Mouse (Mus musculus) Patski (cell line): Measurements from ENCODE around the gene Dpm3. TPM values are rescaled to one million over a fixed set of nuclear protein-coding genes. Genes with fewer than 3 reads are reported as not detected.
A peak's percentile ranks its signal among the peaks of the same experiment; 100 is the strongest.

Source experiments
- ATAC-seq: fragments of 100-300 bp; one replicate; pipeline ENCODE4 v1.8.0; 2021
- CTCF ChIA-PET: fragments of 350-600 bp; sonication (Branson Sonifier 250); formaldehyde crosslinking; loops from one replicate; lab custom pipeline; 2022; ENCODE audit warnings: inconsistent platforms; lab: Charles Lee
- POLR2A ChIA-PET: fragments of 350-600 bp; sonication (Branson Sonifier 250); formaldehyde crosslinking; loops from one replicate; lab custom pipeline; 2022; ENCODE audit warnings: antibody characterized with exemption, inconsistent platforms; lab: Charles Lee
- DNase-seq: peaks from one replicate; pipeline ENCODE4 v3.0.0-alpha.2; 2011; ENCODE audit warnings: low read depth, low spot score
- H3K27me3 ChIP-seq: fragments of 371-371 bp; one replicate; pipeline ENCODE4 v1.5.1; 2021
- CTCF ChIP-seq: fragments of 100-300 bp; IDR thresholded peaks from one replicate; pipeline ENCODE4 v1.5.1; 2021
- in situ Hi-C: fragments of 300-500 bp; cut with MboI; formaldehyde crosslinking; loops from 3 replicates; pipeline ENCODE4 v1.11.1; 2018; ENCODE audit warnings: low pct_unique_long_range_greater_than_20kb, mixed read lengths
- polyA plus RNA-seq: library from polyadenylated mRNA; unstranded; gene quantifications from one replicate; pipeline ENCODE4 v1.2.3, GENCODE M21; 2021

Gene Dpm3
- polyA plus RNA-seq, 1 experiment from 2014 or later, result 104 TPM

- no peak for DNase-seq
- no peak for ATAC-seq
- in situ Hi-C loops, result no loop called here
- TF ChIP-seq CTCF, result no peak
- no peaks in the 10 kb centered on the region for H3K27me3 ChIP-seq
- CTCF ChIA-PET, result interaction anchor here (1.0 to 5.3 kb wide), 13 partner anchors 9 to 59 kb away, joined by 3 to 51 read pairs (median 9); partner anchors contain the start of genes Efna1 and Slc50a1
- POLR2A ChIA-PET, result interaction anchor here (0.6 to 5.8 kb wide), 6 partner anchors 8 to 43 kb away, joined by 3 to 39 read pairs (median 6); partner anchors contain the start of genes Efna1, Muc1 and Slc50a1
These were observed 15.5 kb upstream of the Dpm3 start for GRCm38 (mm10) chr3:89243609-89244008.

DNA sequence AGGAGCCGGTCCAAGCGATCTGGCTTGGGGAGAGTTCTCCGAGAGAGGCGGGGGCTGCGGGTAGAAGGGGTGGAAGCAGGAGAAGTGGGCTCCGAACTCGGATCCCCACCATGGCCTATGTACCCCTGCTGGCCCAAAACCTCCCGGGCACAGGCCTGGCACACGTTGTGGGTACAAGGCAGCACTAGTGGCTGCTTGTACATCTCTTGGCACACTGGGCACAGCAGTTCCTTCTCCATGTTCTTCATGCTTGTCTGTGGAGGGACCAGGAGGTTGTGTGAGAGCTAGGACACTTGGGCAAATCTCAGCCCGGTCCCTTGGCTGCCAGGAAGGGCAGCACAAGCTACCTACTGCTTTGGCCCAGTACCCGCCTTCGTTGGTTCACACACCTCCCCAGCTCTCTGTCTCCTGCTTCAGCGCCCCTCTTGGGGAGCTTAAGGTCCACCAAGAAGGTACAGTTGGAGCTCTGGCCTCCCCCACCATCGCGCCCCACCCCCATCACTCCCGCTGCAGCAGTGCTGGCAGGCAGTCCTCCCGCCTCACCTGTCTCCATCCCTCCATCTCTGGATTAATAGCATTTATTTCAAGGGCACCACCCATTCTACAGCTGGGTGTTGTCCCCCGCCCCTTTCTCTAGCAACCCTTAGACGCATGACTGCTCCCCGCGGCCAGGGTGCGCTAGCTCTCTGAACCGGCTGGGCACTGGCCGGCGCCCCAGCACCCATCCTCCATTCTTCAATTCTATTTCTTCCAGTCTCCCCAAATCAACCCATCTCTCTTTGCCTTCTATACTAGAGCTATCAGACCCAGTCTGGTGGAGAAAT, 14.8 kb upstream of the Dpm3 start:
- peak; percentile 24 for ATAC-seq
- no peaks in the 10 kb centered on the region for H3K27me3 ChIP-seq
- DNase-seq, result no peak

DNA sequence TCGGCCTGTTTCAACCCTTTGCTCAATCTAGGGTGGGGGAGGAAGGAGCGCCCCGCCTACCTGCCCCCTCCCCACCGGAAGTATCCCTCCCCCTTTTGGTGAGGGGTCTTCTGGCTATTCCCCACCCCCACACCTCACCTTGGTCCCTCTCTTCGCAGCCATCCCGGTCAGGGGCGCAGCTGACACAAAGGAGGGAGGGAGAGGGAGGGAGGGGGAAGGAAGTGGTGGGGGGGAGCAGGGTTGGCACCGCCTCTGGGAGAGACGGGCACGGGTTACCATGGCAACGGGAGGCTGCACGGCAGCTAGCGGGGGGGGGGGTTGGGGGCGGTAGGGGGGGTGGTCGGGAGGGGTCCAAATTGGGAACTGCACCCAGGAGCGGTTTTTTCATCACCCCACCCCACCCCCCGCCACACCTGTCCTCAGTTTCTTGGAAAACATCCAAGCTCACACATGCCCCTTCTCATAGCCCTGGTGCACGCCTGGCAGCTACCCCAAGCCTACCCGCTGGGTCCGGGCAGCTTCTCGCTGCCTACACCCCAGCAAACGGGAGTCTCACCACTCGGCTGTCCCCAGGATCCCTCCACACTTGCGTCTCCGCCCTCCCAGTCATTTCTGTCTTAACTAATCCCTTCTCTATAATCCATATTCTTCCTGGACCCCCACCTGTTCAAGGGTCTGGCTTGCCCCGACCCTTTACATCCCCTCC, 14.0 kb upstream of the Dpm3 start:
- in situ Hi-C loops, result loop anchor here (5.0 kb wide), 2 partner anchors 37 to 62 kb away; partner anchors contain the start of gene Efna1
- no peak for TF ChIP-seq CTCF
- ChIA-PET CTCF (interaction anchor here (0.7 to 5.3 kb wide), 25 partner anchors 8 to 157 kb away, joined by 3 to 51 read pairs (median 6); partner anchors contain the start of genes Dpm3, Efna1, Gba and Slc50a1), POLR2A (interaction anchor here (0.5 to 5.8 kb wide), 15 partner anchors 12 to 241 kb away, joined by 3 to 39 read pairs (median 4); partner anchors contain the start of genes Efna1, Muc1 and Slc50a1)
- H3K27me3 ChIP-seq, result no peaks in the 10 kb centered on the region
- ATAC-seq, result peak; percentile 4
- no peak for DNase-seq

More for the DNA sequence above, 14.8 kb upstream of the Dpm3 start:
- POLR2A ChIA-PET, result interaction anchor here (0.5 to 5.8 kb wide), 9 partner anchors 9 to 59 kb away, joined by 3 to 39 read pairs (median 5); partner anchors contain the start of genes Efna1, Muc1 and Slc50a1
- in situ Hi-C loops, result no loop called here
- CTCF ChIA-PET, result interaction anchor here (0.7 to 5.3 kb wide), 17 partner anchors 10 to 157 kb away, joined by 3 to 51 read pairs (median 9); partner anchors contain the start of genes Dpm3, Efna1, Gba and Slc50a1
- TF ChIP-seq CTCF, result no peak

DNA sequence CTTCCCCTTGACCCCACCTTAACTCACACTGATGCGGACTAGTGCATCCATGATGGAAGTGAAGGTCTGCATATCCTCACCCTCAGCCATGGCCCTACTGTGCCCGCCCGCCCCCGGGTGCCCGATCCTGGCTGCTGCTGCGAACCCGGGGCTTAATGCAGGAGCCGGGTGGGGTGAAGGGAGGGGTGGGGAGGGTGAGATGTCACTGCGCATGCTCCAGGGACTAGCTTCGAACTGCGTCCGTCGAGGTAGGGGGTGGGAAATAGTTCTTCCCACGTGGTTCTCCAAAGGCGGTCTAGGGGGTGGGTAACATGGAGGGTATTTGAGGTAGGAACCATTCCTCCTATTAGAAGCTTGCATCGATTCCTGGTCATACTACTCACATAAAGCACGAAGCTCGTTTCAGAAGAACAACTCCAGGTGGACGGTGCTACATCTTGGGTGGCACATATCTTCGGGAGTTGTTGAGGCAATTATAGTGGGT, 13.4 kb upstream of the Dpm3 start, which contains the start of gene Krtcap2:
Gene Krtcap2, plus strand, starts transcription at position 279 of the 484 bp plus-strand sequence.
- H3K27me3 ChIP-seq, result no peaks in the 10 kb centered on the region
- ATAC-seq (peak; percentile 11), DNase-seq (no peak)
- no peak for TF ChIP-seq CTCF
- POLR2A ChIA-PET, result interaction anchor here (0.6 to 5.8 kb wide), 17 partner anchors 11 to 242 kb away, joined by 3 to 39 read pairs (median 4); partner anchors contain the start of genes Efna1, Muc1 and Slc50a1
- in situ Hi-C loops, result loop anchor here (5.0 kb wide), 2 partner anchors 37 to 62 kb away; partner anchors contain the start of gene Efna1
- CTCF ChIA-PET, result interaction anchor here (0.7 to 5.3 kb wide), 20 partner anchors 9 to 93 kb away, joined by 3 to 51 read pairs (median 7); partner anchors contain the start of genes Dpm3, Efna1, Gba and Slc50a1

GRCm38 (mm10) chr3:89246261-89247100, 12.7 kb upstream of the Dpm3 start, which contains the start of gene Trim46:
TSS of gene Trim46 (minus strand) at chr3:89246309.
- DNase-seq (peak; percentile 90), ATAC-seq (peak; percentile 58)
- no peaks in the 10 kb centered on the region for H3K27me3 ChIP-seq
- POLR2A ChIA-PET, result interaction anchor here (0.6 to 5.8 kb wide), 13 partner anchors 11 to 91 kb away, joined by 3 to 39 read pairs (median 4); partner anchors contain the start of genes Efna1 and Slc50a1
- in situ Hi-C loops, result loop anchor here (5.0 kb wide), 2 partner anchors 36 to 61 kb away; partner anchors contain the start of gene Efna1
- TF ChIP-seq CTCF, result no peak
- CTCF ChIA-PET, result interaction anchor here (0.6 to 5.3 kb wide), 18 partner anchors 9 to 559 kb away, joined by 3 to 51 read pairs (median 8); partner anchors contain the start of genes Dpm3, Efna1 and Slc50a1

GRCm38 (mm10) chr3:89247466-89247865, 11.7 kb upstream of the Dpm3 start:
- CTCF ChIA-PET, result interaction anchor here (1.3 to 4.6 kb wide), 5 partner anchors 10 to 69 kb away, joined by 3 to 35 read pairs (median 15); partner anchors contain the start of genes Dpm3 and Slc50a1
- TF ChIP-seq CTCF, result no peak
- DNase-seq (no peak), ATAC-seq (no peak)
- H3K27me3 ChIP-seq, result no peaks in the 10 kb centered on the region
- in situ Hi-C loops, result loop anchor here (5.0 kb wide), 2 partner anchors 35 to 60 kb away; partner anchors contain the start of gene Efna1
- POLR2A ChIA-PET, result interaction anchor here (1.8 to 2.0 kb wide), 2 partner anchors 26 to 39 kb away, joined by 4 to 5 read pairs; no protein-coding TSS in a partner anchor

DNA sequence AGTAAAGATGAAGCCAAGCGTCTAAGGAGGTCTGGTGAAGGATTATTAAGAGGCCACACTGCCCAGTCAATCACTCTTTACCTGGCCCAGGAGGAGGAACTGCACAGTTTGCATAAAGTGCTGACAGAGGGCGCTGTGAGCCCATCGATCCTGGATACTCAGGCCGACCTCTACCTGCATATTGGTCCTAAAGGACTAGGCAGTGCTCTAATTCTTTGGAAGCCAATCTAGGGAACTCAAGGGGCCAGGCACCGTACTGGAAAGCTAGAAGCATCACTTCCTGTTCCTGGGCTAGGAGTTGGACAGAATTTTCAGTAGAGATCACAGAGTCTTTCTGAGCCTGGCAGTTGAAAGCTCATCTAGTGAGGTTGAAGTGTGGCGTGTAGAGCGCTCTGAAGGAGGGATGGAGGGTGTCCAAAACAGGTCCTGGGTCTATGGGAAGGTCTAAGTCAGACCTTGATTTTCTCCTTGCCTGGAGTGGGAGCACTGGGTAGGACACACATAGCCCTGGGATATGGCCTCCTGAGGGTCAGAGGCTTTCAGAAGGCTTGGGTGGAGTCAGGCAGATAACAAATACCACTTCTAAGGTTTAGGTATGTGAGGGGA, 8.6 kb upstream of the Dpm3 start:
- ChIA-PET CTCF (interaction anchor here (0.6 to 3.2 kb wide), 7 partner anchors 9 to 58 kb away, joined by 3 to 22 read pairs (median 5); partner anchors contain the start of genes Dpm3 and Slc50a1), POLR2A (interaction anchor here (1.0 kb wide), 1 partner anchor 29 kb away, joined by 3 read pairs; no protein-coding TSS in a partner anchor)
- H3K27me3 ChIP-seq, result no peaks in the 10 kb centered on the region
- DNase-seq (no peak), ATAC-seq (no peak)
- in situ Hi-C loops, result no loop called here
- TF ChIP-seq CTCF, result no peak

GRCm38 (mm10) chr3:89251365-89251895, 7.7 kb upstream of the Dpm3 start:
- ChIA-PET CTCF (interaction anchor here (1.5 to 3.2 kb wide), 3 partner anchors 31 to 57 kb away, joined by 4 to 22 read pairs (median 8); no protein-coding TSS in a partner anchor), POLR2A (interaction anchor here (1.0 kb wide), 1 partner anchor 28 kb away, joined by 3 read pairs; no protein-coding TSS in a partner anchor)
- no peak for TF ChIP-seq CTCF
- no peak for ATAC-seq
- no peak for DNase-seq
- in situ Hi-C loops, result no loop called here
- no peaks in the 10 kb centered on the region for H3K27me3 ChIP-seq
